Mouse (Mus musculus): ENCODE results near the gene Ywhag.
A peak's percentile ranks its signal among the peaks of the same experiment; 100 is the strongest.

DNA sequence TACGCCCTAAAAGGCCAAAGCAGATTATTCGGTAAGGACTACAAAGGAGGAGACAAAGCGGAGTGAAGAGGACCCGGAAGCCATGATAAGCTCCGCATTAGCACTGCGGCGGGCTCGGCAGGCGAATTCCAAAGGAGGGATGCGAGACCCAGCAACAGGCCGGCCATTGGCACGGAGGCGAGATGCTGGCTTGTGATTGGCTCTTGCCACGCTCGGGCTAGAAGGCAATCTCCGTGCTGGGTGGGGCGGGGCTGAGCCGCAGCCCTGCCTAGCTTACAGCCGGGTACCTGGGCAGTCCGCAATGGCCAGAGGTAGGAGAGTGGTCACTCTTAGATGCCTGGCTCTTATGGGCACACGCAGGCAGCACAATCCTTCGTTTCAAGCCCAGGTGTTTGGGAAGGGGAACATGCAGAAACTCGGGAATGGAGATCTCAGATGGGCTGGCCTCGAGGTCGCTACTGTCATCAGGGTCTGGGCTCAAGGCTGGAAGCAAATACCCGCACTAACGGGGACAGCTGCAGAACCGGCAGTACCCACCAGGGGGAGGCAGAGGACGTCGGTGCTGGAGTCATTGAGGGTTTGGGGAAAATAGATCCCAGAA, 30.8 kb downstream of the Ywhag start:
- peak; percentile 89 for TF ChIP-seq CTCF (IDR thresholded peaks at IDR 0.05; ENCODE audit: extremely low read depth, insufficient read depth, low read length)
- TF ChIP-seq POLR2A (IDR thresholded peaks at IDR 0.05; ENCODE audit: extremely low read depth, insufficient read depth, low read length) = peak; percentile 77

Data from cortical plate, adult 2 months (tissue).